ENCODE assay signal across 8 mouse cellular contexts in genomic region chr8:8661103-8661758, GRCm38 (mm10). TPM values are rescaled to one million over a fixed set of nuclear protein-coding genes. Genes with fewer than 3 reads are reported as not detected.
DNase-seq lines count a peak whose midpoint lies in the region; ATAC-seq lines count a peak whose summit lies in the region.

Efnb2 (minus strand) TSS chr8:8661242.

- DNase-seq in adrenal gland, adult 18-20 months (ENCODE audit: low spot score in 2 of 2), result peak; percentile 97 to 98
- peak; percentile 96 for DNase-seq in embryo, embryonic 10.5 days (ENCODE audit: low spot score)
- DNase-seq in gastrocnemius, postnatal 14 days, result peak; percentile 93
- peak; percentile 88 for DNase-seq in induced T-regulatory cell, adult 2 months (ENCODE audit: low read depth)
- DNase-seq in left cerebral cortex, adult 8-10 months (ENCODE audit: low spot score in 2 of 2), result peak; percentile 93 to 98
- DNase-seq in right cerebral cortex, adult 18-20 months, result peak; percentile 98
- DNase-seq in urinary bladder, adult 2 months (ENCODE audit: low spot score), result peak; percentile 99

- ATAC-seq in megakaryocyte, adult 5-6 weeks (ENCODE audit: poor library complexity, severe bottlenecking), result peak; percentile 78

- intact Hi-C loops in gastrocnemius, postnatal 14 days (cut with DNase I; ENCODE audit: low total_unique reads), result no loop called here

RNA-seq across cellular contexts. Expression of gene Efnb2, which starts in this region (rescaled TPM):
- total RNA-seq in adrenal gland, adult 18-20 months (2021), result 10 to 100 TPM; 14.0 to 24.0 TPM
- total RNA-seq in gastrocnemius, postnatal 14 days (2021), result 10 to 100 TPM; 11.8 to 13.0 TPM
- 10 to 100 TPM; 54.0 to 68.6 (median 62.9) TPM for total RNA-seq in left cerebral cortex, adult 8-10 months (2022)
- 0.52 and 0.78 TPM in 2 replicates for total RNA-seq in megakaryocyte, adult 5-6 weeks (2015)
- 0.18 and 0.45 TPM in 2 replicates for total RNA-seq in megakaryocyte, adult 5-6 weeks (2017)
- polyA plus RNA-seq in urinary bladder, adult 2 months (2012; rRNA removed), result 27.6 and 30.5 TPM in 2 replicates

Comparison
In these comparisons a context has a peak if more than half of its experiments do, and no peak if none do; other contexts are left out.
1. Peak in every context shown above with its lines: DNase-seq and ATAC-seq.
2. RNA of gene Efnb2 (total RNA-seq): 54.0 to 68.6 TPM in left cerebral cortex, adult 8-10 months, 14.0 to 24.0 TPM in adrenal gland, adult 18-20 months and 11.8 to 13.0 TPM in gastrocnemius, postnatal 14 days; 0.18 to 0.78 TPM in megakaryocyte, adult 5-6 weeks; every median in the first group is over 4 times any median in the second.
3. Peak in ATAC-seq in megakaryocyte, adult 5-6 weeks; RNA of the gene not detected or under 1 TPM.